Mouse (Mus musculus): ENCODE results near the gene Entpd1.

DNA sequence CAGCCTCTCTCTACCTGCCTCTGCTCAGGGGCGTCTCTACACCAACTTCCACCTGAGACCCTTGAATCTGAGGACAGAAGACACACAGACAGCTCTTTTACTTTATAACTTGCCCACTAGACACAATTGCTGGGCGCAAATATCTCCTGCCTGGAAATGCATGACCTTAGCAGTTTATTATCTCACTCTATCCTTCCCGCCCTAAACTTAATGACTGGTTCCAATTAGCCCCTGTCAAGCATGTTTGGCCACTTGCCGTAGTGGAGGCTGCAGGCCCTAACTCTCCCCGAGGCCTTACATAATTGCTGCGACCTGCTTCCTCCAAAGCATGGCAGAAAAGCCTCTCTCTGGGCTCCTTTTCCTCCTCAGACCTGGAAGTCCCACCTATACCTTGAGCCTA lies 34.2 kb downstream of the Entpd1 start:
- TF ChIP-seq CTCF (conservative IDR thresholded peaks at IDR 0.05; ENCODE audit: insufficient read depth, insufficient read length, low read depth, low read length): no peak
- no peak for TF ChIP-seq POLR2A (IDR thresholded peaks at IDR 0.05; ENCODE audit: low read depth, low read length)

All from kidney, adult 2 months (tissue).